Mouse (Mus musculus): ENCODE data around the gene Fzd2.

DNA sequence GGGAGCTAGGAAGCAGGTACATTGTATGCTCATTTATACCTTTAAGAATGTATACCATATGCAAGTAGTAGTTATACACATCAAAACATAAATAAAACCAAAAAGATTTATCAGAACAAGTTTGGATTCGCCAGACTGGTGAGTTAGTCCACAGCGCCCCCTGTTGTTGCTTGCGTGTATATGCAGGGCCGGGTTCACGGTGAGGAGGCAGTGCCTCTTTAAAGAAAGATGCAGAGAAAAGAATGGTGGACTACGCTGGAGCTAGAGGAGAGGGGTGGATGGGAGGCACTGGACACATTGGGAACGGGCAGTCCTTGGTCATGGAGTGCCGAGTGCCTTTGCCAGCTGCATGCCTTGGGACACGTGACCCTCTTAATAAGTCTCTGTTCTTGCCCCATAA lies 47.2 kb downstream of the Fzd2 start:
- TF ChIP-seq CTCF (IDR thresholded peaks at IDR 0.05; ENCODE audit: low read depth) (peak; percentile 85), EP300 (IDR thresholded peaks at IDR 0.05; ENCODE audit: low read depth) (no peak)
